Mouse (Mus musculus) limb, embryonic 14.5 days (tissue): ENCODE data around the gene Hamp. TPM values are rescaled to one million over a fixed set of nuclear protein-coding genes. Genes with fewer than 3 reads are reported as not detected.

Experiments used
- ATAC-seq: fragments of 200-750 bp; cut with Nextera tagmentation; 2 replicates; pipeline ENCODE4 v1.8.0; 2017; ENCODE audit warnings: low read depth, moderate number of reproducible peaks, moderate TSS enrichment; ENCODE audit not compliant: low FRiP score
- DNase-seq: peaks from one replicate; pipeline ENCODE4 v3.0.0-alpha.2; 2015; ENCODE audit warnings: low spot score
- H3K27ac ChIP-seq: fragments of 300-500 bp; sonication (generic); replicated peaks from 2 replicates; pipeline ENCODE4 v1.5.1; 2014; ENCODE audit warnings: low read depth, mild to moderate bottlenecking, low read length, moderate library complexity, mixed read lengths
- H3K27me3 ChIP-seq: fragments of 300-500 bp; sonication (generic); 2 replicates; pipeline ENCODE4 v1.6.1; 2014; ENCODE audit warnings: low read length, mixed read lengths; ENCODE audit not compliant: control insufficient read depth, insufficient read depth
- H3K36me3 ChIP-seq: fragments of 300-500 bp; sonication (generic); 2 replicates; pipeline ENCODE4 v1.6.1; 2014; ENCODE audit warnings: mild to moderate bottlenecking, low read length, moderate library complexity, mixed read lengths; ENCODE audit not compliant: control insufficient read depth, insufficient read depth
- H3K4me1 ChIP-seq: fragments of 300-500 bp; sonication (generic); 2 replicates; pipeline ENCODE4 v1.6.1; 2014; ENCODE audit warnings: antibody characterized with exemption, low read length, mixed read lengths; ENCODE audit not compliant: control insufficient read depth, insufficient read depth
- H3K4me2 ChIP-seq: fragments of 300-500 bp; sonication (generic); replicated peaks from 2 replicates; pipeline ENCODE4 v1.6.1; 2014; ENCODE audit warnings: low read depth, mild to moderate bottlenecking, low read length, moderate library complexity; ENCODE audit not compliant: severe bottlenecking
- H3K4me3 ChIP-seq: fragments of 300-500 bp; sonication (generic); replicated peaks from 2 replicates; pipeline ENCODE4 v1.5.1; 2014; ENCODE audit warnings: low read length
- H3K9ac ChIP-seq: fragments of 300-500 bp; sonication (generic); 2 replicates; pipeline ENCODE4 v1.6.1; 2014; ENCODE audit warnings: mild to moderate bottlenecking, low read depth, low read length, moderate library complexity; ENCODE audit not compliant: severe bottlenecking
- H3K9me3 ChIP-seq: fragments of 300-500 bp; sonication (generic); 2 replicates; pipeline ENCODE4 v1.6.1; 2016; ENCODE audit warnings: low read length; ENCODE audit not compliant: control insufficient read depth
- POLR2A ChIP-seq: fragments of 200-500 bp; IDR thresholded peaks from 2 replicates; pipeline ENCODE4 v1.8.0; 2012; ENCODE audit warnings: inconsistent platforms, mild to moderate bottlenecking, moderate library complexity, borderline replicate concordance; ENCODE audit not compliant: insufficient read depth, insufficient read length; ENCODE audit errors: extremely low read depth
- WGBS: fragments of 180-500 bp; shearing (Covaris S2); extraction: QIAGEN DNeasy Blood & Tissue Kit; methylation state at CpG from one replicate; pipeline ENCODE4 v1.1.7; 2014; 5-methylcytosine and 5-hydroxymethylcytosine counted together
- polyA plus RNA-seq, 2 experiments: library from polyadenylated mRNA; depleted of rRNA in 1 of 2; stranded (reverse) in 1 of 2; unstranded in 1 of 2; fragments of >200 nt; fragmentation: Nextera tagmentation in 1 of 2; extraction: Ambion mirVana in 1 of 2; gene quantifications; 2 replicates each; pipeline versions ENCODE4 v1.2.1 to v1.2.3; 2012 to 2014

Gene Hamp
- polyA plus RNA-seq, 2 experiments = 0.23 TPM; not detected in 1

DNA sequence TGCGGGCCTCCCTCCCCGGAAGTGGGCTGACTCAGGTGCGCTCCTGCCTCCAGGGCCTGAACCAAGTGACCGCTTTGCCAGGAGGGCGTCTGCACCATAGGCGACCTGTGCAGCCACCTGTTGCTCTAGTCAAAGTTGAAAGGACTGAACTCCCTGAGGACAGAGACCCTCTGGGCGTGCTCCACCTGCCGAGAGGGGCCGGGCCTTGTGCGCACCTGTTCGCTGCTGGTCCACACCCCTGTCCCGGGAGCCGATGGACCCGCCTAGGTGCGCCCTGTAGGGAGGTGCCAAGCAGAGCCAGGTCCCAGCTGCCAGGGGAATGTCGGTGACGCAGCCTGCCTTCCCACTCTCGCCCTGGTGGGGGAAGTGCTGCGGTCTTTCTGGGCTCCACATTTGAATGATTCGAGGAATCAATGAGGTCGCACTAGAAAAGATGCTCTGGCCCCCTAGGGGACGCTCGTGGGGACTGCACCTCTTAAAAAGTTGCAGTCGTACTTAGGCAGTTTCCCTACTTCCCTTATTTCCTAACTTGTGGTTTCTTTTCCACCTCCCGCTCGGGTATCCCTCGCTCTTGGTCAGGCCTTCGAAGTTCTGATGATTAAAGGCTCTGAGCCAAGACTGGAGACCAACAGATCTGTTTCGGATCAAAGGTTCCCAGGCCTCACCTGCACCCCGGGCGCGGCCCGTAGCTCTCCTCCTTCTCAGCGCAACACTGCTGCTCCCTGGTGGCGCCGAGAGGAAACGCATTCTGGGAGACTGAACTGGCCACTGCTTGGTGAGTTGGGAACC is 29.9 kb upstream of the Hamp start, which contains the start of gene Fam187b:
Gene Fam187b, plus strand, starts transcription at position 290 of the 789 bp plus-strand sequence.
- H3K9me3 ChIP-seq = no peaks in the 10 kb centered on the region
- TF ChIP-seq POLR2A = no peak
- ATAC-seq (peak; percentile 79), DNase-seq (peak; percentile 90)
- peak within 1 kb of the TSS; percentile 41 for H3K9ac ChIP-seq
- peaks cover 11% of the 10 kb centered on the region for H3K27me3 ChIP-seq
- peak within 1 kb of the TSS; percentile 45 for H3K4me3 ChIP-seq
- H3K4me2 ChIP-seq = peak within 1 kb of the TSS; percentile 58
- no peak within 1 kb of the TSS for H3K27ac ChIP-seq
- H3K4me1 ChIP-seq = peaks cover 7% of the 10 kb centered on the region; the same call in 1 of the 2 replicates
- H3K36me3 ChIP-seq = no peaks in the 10 kb centered on the region
- WGBS = under 1% methylated on average over 37 of the region's 37 CpGs

- no peak for DNase-seq
- peak; percentile 70; the same call in 1 of the 2 replicates for ATAC-seq
Measured at GRCm38 (mm10) chr7:30973251-30973500, 29.3 kb upstream of the Hamp start, which contains the start of gene Lsr. Lsr (minus strand) TSS chr7:30973464.

GRCm38 (mm10) chr7:30972426-30973250 is 28.8 kb upstream of the Hamp start:
- TF ChIP-seq POLR2A = 0 out of 2 replicates have a peak, but pooled peaks have one; percentile 16
- peaks cover 11% of the 10 kb centered on the region for H3K27me3 ChIP-seq
- WGBS = 5% methylated on average over 21 of the region's 41 CpGs
- H3K4me1 ChIP-seq = peaks cover 7% of the 10 kb centered on the region; the same call in 1 of the 2 replicates
- no peaks in the 10 kb centered on the region for H3K36me3 ChIP-seq
- no peak for DNase-seq
- ATAC-seq = no peak
- no peak overlapping the region for H3K27ac ChIP-seq
- H3K9ac ChIP-seq = peak overlapping the region; percentile 41
- H3K9me3 ChIP-seq = no peaks in the 10 kb centered on the region
- H3K4me2 ChIP-seq = peak overlapping the region; percentile 58
- H3K4me3 ChIP-seq = peak overlapping the region; percentile 45

More at GRCm38 (mm10) chr7:30973251-30973500, 29.3 kb upstream of the Hamp start, which contains the start of gene Lsr:
- no peak for TF ChIP-seq POLR2A
- Histone ChIP-seq H3K27ac (no peak within 1 kb of the TSS), H3K9ac (peak within 1 kb of the TSS; percentile 41), H3K36me3 (no peaks in the 10 kb centered on the region), H3K4me3 (peak within 1 kb of the TSS; percentile 45), H3K4me1 (peaks cover 7% of the 10 kb centered on the region; the same call in 1 of the 2 replicates), H3K9me3 (no peaks in the 10 kb centered on the region), H3K4me2 (peak within 1 kb of the TSS; percentile 58), H3K27me3 (peaks cover 11% of the 10 kb centered on the region)
- under 1% methylated on average over 18 of the region's 19 CpGs for WGBS

GRCm38 (mm10) chr7:30971901-30972300 is 28.1 kb upstream of the Hamp start:
- ATAC-seq (no peak), DNase-seq (no peak)
- no peak overlapping the region for H3K9ac ChIP-seq
- H3K36me3 ChIP-seq = no peaks in the 10 kb centered on the region
- no peak overlapping the region for H3K27ac ChIP-seq
- H3K4me3 ChIP-seq = peak overlapping the region; percentile 45; the same call in 1 of the 2 replicates
- H3K4me1 ChIP-seq = peaks cover 7% of the 10 kb centered on the region; the same call in 1 of the 2 replicates
- no peak for TF ChIP-seq POLR2A
- WGBS = 88% methylated on average over 15 of the region's 15 CpGs
- peak overlapping the region; percentile 58; the same call in 1 of the 2 replicates for H3K4me2 ChIP-seq
- H3K9me3 ChIP-seq = no peaks in the 10 kb centered on the region
- H3K27me3 ChIP-seq = peaks cover 11% of the 10 kb centered on the region

DNA sequence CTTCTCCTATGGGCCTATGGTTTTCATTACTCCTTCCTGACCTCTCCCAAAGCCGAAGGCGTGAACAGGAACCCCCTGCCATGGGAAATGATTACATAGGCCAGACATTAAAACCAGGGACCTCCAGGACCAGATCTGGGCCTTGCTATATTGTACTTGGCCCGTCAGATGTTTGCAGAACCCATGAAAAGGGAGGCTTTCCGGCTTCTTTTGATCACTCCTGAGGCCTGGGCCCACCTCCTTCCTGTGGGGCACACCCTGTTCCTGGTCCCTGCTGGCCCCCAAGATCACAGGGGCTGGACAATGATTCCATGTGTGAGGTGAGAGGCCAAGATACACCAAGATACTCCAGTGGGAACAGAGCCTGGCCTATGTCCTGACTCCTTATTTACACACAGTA is 25.3 kb upstream of the Hamp start:
- no peak overlapping the region for H3K4me2 ChIP-seq
- no peak overlapping the region for H3K4me3 ChIP-seq
- H3K9ac ChIP-seq = no peak overlapping the region
- peaks cover 11% of the 10 kb centered on the region for H3K27me3 ChIP-seq
- H3K27ac ChIP-seq = no peak overlapping the region
- no peak for ATAC-seq
- WGBS = 48% methylated on average over 4 of the region's 4 CpGs
- no peaks in the 10 kb centered on the region for H3K9me3 ChIP-seq
- no peaks in the 10 kb centered on the region for H3K36me3 ChIP-seq
- H3K4me1 ChIP-seq = peaks cover 7% of the 10 kb centered on the region; the same call in 1 of the 2 replicates
- TF ChIP-seq POLR2A = no peak
- no peak for DNase-seq
